Mouse (Mus musculus): ENCODE results near the gene Col4a2.
"Not testable (repeated sequence)": the region's sequence is repeated elsewhere in the genome, so short reads cannot be mapped to it uniquely, and the experiment has no call there.

The Col4a2 gene

DNA sequence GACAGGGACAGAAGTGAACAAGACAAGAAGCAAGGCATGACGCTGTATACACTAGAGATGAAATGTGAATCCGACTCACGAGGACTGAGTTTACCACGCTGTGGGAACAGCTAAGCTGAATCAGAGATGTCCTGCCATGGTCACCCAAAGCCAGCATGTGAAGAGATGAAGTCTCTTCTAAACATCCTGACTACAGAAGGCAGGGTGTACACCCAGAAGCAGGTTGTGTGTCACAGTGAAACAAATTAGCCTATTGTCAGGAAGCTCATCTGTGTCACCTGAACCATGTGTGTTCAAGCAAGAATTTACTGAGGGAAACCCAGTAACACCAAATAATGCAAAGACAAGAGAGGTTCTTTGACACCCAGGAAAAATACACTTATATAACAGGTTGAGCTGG, 153.0 kb downstream of the Col4a2 start:
- no peak for DNase-seq

DNA sequence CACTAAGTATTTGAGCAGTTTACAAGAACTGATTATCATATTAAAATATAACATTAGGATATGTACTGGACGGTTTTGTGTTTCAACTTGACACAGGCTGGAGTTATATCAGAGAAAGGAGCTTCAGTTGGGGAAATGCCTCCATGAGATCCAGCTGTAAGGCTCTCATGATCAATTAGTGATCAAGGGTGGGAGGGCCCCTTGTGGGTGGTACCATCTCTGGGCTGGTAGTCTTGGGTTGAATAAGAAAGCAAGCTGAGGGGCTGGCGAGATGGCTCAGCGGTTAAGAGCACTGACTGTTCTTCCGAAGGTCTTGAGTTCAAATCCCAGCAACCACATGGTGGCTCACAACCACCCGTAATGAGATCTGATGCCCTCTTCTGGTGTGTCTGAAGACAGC, 153.9 kb downstream of the Col4a2 start:
- DNase-seq: not testable (repeated sequence)

DNA sequence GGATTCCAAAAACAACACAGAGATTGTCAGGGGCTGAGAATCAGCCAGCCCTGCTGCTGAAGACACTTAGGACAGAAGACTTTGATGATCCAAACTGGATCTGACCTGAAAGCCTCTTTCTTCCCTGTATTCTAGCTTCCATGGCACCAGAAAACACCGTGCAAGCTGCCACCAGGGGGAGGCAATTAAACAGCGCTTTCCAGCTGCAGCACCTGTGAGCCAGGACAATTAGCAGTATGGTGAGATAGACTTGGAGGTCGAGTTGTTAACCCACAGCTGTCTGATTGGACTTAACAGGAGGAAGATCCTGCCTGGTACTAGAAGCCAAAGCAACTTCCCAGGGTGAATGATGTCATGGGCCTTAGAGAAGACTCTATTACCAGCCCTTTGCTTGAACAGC, 156.5 kb downstream of the Col4a2 start:
- DNase-seq: peak; percentile 48

DNA sequence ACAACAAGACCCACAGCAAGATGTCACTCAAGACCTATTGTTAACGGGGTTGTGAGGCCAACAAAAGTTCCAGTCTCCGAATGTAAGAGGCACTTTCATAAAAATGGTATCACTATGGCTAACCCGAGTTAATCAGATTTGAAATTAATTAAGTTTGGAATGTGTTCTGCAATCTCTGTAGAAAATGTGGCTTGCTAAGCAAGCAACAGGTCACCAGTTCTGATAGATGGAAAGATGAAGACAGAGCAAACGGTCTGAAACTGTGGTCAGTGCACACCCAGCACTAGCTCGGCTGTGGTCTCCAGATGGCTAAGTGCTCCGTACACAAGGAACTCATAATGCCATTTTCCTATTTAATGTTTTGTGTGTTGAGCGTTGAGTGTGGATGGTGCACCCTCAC, 158.1 kb downstream of the Col4a2 start:
- DNase-seq: no peak

DNA sequence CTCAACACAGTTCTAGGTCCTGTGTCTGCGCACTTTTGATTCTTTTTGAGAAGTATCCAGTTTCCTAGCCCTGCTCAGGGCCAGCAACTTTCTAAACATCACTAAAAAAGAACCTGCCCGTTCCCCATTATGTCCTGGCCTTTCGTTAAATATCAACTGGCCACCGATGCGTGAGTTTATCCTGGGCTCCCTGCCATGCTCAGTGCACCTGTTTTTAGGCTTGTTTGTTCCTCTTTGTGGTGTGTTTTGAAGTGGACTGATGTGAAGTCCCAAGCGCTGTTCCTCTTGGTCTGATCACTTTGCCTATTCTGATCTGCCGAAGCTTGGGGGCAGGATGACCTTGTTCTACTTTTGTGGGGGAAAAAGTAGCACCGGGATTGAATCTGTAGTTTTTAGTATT, 158.7 kb downstream of the Col4a2 start:
- DNase-seq: no peak

DNA sequence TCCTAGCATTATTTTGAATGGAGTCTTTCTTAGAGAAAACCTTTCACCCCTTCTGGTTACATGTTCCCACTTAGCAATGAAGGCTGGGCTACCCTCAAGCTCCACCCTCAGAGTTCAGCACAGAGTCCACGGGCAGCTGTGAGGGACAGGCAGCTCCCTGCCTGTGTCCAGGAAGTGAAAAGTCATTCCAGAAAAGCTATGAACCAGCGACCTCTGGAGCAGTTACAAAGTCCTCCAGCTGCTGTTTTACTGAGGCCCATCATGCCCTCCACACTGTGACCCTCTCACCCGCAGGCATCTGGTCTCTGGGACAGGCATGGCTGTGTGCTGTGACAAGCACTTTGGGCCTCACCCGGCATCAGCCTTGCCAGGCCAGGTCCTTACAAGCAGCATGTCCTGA, 160.5 kb downstream of the Col4a2 start:
- DNase-seq: no peak

DNA sequence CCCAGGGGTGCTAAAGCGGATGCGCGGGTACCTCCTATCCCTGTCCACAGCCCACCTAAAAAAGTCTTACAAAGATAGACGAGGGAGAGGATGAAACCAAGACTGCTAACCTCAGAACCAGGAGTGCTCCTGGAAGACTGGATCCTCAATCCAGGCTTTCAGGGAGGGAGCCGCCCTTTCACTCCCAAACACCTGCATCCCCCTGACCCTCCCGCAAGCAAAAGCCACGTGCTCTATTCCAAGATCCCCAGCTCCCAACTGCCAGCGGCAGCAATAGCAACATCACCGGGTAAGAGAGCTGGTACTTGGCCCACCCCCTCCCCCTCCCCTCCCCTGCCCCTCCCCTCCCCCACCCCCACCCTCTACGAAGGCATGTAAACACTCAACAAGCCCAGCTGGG, 162.8 kb downstream of the Col4a2 start:
- DNase-seq: no peak

DNA sequence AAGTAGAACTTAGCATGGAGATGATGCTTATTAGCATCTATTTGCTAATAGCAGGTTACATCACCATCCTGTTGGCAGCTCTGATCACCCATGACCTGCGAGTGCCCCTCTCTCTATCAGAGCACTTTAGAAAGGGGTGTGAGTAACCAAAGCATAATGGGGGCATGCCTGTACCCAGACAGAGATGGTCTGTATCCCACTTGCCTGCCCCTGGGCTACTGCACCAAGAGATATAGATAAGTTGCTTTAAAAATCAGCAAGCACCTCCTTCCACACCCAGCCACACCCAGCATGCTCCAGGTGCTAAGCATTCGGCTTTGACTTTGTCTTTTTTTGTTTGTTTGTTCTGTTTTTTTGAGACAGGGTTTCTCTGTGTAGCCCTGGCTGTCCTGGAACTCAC, 163.3 kb downstream of the Col4a2 start:
- DNase-seq: no peak

DNA sequence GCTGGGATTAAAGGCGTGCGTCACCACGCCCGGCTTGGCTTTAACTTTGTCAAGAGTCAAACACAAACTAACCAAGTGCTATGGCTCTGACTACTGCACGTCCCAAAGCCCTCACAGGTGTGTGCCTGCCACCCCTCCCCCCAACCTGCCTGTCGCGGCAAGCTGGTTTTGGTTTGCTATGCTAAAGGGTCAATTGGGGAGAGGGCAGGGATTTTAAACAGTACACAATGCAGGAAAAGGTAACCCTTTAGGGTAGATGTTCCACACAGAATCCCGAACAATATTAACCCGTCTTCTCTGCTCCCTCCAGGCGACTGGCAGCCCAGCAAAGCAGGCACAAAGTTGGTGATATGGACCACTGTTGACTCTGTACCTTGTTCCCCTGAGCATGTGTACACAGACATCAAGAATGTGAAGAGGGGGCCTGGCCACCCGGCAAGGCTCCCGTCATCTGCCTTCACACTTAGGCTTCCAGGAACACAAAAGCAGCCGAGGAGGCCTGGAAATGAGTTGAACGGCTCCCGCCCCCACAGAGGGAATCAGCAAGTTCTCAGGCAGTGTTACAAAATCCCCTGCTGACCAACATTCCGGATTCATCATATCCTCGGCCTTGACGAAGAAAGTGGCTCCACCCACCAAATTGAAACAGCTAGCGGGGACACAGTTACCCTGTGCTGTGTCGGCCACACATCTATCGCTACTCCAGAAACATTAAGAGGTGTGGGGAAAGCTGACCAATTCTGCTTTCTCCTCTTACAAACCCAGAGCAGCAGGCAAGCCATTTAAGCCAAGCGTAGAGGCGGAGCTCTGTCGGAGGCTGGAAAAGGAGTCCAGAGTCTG, 164.0 kb downstream of the Col4a2 start:
- DNase-seq: no peak

DNA sequence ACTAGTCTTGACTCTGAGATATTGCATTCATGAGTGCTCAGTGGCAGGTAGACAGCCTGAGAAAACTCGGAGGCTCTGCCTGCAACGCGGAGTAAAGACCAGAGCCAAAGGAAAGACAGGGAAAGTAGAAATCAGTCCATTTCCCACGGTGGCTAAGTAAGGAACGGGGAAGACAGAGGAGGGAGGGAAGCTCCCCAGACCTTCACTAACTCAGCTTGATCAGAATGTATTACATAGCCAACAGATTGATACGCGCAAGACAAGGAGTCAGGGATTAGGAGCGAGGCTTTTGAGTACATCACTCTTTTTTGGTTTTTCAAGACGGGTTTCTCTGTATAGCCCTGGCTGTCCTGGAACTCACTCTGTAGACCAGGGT, 164.6 kb downstream of the Col4a2 start:
- DNase-seq: no peak

DNA sequence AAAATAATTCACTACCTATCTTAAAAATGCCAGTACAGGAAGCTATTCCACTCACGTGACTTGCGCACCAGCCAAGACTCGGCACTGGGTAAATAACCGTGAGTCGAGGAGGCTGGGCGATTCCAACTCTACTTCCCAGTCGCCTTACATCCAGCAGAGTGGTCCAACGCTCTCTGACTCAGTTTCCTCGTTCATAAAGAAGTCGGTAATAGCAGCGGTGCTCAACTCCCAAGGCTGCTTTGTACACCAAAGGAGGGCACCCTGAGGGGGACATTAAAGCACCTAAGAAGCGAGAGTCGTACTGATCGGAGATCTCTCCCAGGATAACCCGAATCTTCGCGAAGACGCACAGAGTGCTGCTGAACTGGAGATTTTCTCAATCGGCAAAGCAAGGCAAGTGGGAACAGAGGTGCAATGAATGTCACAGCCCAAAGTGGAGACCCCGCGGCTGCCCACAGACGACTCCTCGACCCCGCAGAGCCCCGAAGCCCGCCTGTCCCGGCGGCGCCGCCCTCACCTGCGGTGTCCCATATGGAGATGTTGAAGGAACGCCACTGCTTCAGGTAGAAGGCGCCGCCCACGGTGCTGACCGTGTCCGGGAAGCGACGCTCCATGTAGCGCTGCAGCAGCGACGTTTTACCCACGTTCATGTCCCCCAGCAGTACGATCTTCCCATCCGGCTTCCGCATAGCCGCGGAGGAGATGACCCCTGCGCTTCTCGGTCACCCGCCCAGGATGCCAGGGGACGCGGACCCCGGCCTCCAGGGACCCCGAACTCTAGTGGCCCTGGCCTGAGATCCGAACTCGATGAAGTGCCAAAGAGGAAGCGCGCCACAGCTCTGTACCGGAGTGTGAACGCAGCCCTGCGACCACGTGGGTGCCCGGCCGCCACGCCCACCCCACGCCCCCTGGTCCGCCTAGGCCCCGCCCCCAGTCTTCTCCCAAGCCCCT, 165.5 kb downstream of the Col4a2 start, which contains the start of gene Rab20:
Gene Rab20, minus strand, starts transcription at position 900 of the 951 bp plus-strand sequence.
- peak; percentile 32 for DNase-seq

DNA sequence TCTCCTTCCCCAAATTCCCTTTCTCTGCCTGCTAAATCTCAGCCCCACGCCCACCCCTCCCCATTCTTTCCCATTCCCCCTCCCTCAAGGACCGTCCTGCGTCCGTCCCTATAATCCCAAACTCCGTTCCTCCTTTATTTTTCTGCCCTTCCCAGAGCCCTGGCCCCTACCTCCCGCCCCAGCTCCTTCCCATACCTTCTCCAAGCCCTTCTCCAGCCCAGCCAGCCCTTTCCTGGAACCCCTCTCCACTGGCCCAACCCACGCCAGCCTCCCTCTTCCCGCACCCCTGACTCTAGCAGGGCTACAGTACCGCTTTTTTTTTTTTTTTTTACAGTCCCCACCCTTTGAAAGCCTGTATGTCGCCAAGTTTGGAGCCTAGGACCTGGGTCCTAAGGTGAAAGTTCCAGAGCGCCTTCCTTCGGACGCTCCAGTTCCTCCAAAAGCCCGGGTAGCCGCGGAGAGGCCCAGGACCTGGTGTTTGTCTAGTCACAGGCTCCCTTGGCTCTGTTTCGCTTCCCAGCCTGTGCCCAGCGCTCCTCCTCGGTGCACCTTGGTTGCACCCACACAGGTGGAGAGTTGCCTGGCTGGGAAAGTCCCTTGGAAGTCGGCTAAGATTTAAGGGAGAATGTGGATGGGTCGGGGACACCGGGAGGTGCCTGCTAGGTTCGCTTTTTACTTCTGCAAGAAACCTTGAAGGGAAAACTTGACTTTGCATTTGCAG, 166.4 kb downstream of the Col4a2 start:
- no peak for DNase-seq

DNA sequence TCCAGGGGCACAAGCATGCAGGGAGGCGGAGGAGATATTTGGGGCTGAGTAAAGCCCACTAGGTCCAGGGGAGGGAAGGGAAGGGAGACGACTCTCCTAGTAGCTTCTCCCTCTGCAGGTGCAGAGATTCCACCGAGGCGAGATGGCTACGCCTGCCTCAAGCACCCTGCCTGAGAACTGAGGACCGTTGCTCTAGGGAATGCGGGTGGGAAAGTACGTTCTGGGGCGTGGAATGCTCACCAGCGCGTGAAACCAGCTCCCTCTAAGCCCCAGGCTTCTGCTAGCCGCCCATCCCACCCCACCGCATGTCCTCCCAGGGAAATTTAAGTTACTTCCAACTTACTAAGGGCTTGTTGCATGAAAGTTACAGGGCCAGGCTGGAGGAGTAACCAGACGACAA, 167.0 kb downstream of the Col4a2 start:
- DNase-seq: no peak

DNA sequence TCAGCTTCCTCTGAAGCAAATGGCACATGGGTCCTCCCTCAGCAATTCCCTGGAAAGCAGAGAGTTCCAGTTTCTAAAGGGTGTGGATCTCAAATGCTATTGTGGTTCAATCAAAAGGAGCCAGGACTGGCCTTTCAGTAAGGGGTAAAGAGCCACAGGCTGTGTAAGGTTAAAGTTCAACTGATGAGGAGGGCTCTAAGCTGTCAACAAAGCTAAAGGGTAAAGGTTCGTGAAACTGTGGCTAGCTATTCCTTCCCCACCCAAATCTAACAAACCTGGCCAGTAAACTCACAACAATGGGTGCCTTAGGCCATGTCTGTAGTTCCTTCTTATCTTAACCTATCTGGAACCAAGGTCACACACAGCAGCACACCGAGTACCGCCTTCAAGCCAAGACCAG, 169.3 kb downstream of the Col4a2 start:
- no peak for DNase-seq

DNA sequence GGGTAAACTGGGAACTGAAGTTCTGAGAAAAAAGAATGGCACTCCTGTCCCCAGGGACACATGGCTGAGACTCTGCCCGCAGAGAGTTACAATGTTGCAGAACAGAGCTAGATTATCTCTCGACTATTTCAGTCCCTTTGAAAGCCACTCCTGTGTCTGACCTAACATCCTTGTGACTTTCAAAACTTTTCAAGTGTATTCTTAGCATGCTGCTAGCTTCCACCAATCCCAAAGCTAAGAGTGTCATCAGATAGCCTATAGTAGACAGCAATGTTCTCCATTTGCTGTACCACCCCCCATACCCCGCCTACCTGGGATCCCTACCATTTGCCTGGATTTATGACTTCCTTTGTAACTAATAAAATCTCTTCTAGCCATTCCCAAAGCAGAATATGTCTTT, 169.9 kb downstream of the Col4a2 start:
- DNase-seq: no peak

DNA sequence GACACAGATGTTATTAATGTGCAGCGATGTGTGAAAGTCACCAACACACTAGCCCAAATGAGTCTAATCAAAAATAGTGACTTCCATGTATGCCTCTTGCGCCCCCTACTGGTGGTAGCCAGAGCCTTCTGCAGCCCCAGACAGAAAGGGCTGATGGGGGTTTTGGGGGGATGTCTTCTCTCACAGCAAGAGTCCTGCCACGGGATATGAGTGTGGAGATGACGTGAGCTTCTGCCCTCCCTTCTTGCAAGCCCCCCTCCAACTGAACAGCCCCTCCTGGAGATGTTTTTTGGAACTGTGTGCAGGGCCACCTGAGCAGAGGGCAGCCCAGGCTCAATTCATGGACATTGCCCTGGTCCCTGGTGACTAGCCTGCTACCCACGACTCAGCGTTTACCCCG, 173.5 kb downstream of the Col4a2 start:
- DNase-seq: peak; percentile 67

DNA sequence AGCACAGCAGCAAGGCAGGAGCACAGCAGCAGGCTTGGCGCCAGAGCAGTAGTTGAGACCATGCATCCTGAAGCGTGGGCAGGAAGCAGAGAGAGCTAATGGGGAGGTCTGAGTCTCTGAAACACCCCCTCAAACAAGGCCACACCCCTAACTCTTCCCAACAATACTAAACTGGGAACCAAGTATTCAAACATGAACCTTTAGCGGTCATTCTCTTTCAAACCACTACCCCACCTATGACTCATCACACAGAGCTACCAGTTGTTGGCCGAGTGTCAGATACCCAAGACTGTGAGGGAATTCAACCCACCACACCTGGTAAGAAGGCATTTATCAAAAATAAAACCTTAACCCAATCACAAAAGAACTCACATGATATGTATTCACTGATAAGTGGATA, 174.6 kb downstream of the Col4a2 start:
- no peak for DNase-seq

DNA sequence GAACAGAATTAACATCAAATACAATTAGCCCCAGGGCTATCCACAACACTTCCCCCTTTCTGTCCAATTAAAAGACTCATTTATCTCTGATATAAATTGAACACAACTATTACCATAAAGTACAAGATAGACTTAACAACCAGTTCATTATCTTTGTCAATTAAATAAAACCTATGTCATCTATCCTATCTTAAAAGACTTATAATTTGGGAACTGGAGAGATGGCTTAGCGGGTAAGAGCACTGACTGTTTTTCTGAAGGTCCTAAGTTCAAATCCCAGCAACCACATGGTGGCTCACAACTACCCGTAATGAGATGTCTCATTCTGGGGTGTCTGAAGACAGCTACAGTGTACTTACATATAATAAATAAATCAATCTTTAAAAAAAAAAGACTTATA, 179.7 kb downstream of the Col4a2 start:
- not testable (repeated sequence) for DNase-seq

DNA sequence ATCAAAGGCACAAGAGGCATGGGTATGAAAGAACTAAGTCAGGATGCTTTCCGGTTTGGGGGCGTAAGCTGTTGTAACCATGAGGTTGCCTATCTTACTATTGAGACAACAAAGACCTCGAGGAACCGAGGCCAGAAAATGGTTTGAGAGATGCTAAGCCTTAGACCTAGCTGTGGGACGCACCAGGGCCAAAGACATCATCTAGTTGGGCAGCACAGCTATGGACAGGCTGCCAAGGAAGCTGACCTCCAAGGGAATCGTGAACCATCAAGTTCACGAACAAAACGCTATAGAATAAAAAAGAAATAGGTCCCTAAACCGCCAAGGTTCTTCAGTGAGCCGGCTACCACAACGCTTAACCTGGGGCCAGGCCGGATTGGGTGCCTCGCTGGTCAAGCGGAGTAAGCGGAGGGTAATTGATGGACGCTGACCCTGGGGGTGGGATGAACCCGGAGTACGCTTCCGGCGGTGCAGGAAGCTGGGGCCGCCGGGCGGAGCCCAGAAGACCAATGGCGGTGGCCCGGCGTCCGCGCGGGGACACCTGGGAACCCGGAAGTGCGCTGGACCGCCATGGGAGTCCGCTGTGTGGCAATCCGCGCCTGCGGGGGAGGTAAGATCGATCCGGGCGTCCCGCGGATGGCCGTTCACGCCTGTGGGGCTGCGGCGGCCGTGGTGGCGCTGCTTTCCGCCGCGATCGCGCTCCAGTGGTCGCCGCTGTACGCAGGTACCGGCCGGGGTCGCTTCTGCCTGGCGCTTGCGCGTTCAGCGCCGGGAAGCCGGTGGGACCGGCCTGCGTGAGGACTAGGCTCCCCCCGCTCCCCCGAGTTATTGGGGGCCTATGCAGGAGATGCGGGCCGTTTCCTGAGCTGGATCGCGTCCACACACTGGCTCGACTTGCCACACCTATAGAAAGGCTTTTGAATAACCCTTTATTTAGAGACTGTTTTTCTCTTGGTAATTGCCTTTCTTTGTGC, 184.7 kb downstream of the Col4a2 start, which contains the start of gene Naxd:
Gene Naxd, plus strand, starts transcription at position 490 of the 974 bp plus-strand sequence.
- peak; percentile 88 for DNase-seq

DNA sequence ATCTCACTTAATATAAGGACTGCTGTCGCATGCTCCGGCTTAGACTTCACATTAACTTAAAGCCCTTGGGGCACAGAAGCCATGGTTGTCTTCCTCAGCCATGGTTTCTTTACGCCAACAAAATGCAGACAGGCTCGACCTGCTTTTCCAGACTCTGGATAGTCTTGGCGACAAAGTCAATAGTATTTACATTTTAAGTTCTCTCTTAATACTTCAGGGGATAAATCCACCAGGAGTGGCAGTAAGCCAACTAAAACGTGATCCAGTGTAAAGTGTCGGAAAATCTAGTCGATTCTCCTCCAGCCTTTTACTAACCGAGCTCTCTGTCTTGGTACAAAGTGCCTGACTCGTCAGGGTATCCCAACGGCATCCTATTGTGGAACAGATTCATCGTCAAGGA, 185.7 kb downstream of the Col4a2 start:
- no peak for DNase-seq
